Mouse (Mus musculus) layer of hippocampus, adult 8-10 months (tissue): ENCODE results near the gene Prex1. TPM values are rescaled to one million over a fixed set of nuclear protein-coding genes. Genes with fewer than 3 reads are reported as not detected.

ENCODE experiments used
- DNase-seq, 2 experiments: peaks; one replicate each; pipeline ENCODE4 v3.0.0; 2022; ENCODE audit warnings: low spot score in 2 of 2
- total RNA-seq, 4 experiments: library from RNA; stranded (reverse); gene quantifications; 2 replicates each; pipeline ENCODE4 v1.2.4; 2022

The Prex1 gene
- total RNA-seq, 4 experiments from 2014 or later: 67.2 to 81.3 (median 74.2) TPM

DNA sequence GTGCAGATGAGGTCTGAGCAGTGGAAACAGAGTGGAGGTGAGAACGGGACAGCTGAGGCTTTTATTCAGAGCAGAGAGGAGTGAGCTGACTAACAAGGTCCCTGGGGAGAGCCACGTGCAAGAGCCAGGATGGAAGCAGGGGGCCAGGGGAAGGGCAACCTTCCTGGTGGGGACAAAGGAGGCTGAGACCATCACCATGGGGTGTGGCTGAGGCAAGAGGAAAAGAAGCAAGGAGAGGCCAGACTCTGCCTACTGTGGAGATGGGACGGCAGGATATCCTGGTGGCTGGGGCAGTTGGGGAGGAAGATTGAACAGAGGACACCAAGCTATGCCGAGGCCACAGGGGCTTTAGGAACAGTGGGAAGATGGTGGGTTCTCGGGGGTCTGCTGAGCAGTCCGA lies 26.7 kb downstream of the Prex1 start:
- DNase-seq: no peak

DNA sequence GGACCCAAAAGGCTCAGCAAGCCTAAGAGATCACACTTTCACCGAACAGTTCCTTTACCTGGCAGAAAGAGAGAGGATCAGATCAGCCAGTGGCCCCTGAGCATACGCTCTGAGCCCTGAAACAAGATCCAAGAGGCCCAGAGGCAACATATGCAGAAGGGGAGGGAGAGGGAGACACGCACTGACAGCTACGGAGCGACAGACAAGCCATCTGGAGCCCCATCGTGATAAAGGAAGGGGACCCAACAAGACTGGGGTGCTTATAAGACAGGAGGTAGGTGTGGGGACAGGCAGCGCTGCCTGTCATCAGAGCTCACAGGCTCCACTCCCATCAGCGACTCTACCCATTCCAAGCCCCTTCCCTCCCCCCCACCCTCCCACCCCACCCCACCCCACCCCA lies 27.8 kb downstream of the Prex1 start:
- DNase-seq: no peak

DNA sequence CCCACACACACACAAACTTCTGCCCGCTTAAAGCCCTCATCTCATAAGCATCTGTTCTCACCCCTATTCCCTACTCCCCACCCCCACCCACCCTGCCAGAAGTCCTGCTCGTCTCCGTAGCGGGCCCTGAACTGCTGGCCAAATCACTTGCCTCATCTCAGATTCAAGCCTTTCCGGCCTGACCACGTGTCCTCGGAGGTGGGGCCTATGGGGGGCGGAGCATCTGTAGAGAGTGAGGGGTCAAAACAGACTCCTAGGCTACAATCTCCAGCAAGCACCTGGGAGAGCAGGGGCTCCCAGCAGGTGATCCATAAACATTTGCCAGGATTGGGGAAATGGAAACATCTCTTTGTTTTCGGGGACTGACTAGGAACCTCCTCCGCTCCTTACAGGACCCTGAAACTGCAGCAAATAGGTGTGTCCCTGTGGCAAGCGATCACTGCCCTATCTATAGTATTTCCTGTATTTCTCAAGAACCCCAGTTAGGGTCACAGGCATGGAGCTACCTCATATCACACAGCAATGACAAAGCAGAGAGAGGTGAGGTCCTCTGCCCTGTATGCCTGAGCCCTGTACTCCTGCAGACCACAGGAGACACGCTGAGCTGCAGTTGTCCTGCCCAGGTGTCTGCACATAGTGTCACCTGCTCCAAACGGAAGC lies 29.6 kb downstream of the Prex1 start:
- no peak for DNase-seq

DNA sequence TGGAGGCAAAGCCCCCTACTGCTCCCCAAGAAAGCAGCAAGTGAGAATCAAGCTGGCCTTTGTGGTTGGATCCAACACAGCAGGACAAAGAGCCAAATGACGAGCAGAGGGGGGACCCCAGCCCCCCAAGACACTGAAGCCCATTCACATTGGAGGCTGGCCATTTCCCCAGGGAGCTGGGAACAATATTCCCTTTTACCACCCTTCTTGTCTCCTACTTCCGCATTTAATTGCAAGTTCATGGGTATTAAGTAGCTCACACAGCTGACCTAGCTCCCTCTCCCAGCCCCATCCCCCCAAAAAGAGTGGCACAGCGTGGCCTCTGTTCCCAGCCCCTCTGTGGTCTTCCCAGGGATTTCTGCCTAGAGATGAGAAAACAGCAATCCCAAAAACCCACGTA lies 30.8 kb downstream of the Prex1 start:
- DNase-seq: no peak

DNA sequence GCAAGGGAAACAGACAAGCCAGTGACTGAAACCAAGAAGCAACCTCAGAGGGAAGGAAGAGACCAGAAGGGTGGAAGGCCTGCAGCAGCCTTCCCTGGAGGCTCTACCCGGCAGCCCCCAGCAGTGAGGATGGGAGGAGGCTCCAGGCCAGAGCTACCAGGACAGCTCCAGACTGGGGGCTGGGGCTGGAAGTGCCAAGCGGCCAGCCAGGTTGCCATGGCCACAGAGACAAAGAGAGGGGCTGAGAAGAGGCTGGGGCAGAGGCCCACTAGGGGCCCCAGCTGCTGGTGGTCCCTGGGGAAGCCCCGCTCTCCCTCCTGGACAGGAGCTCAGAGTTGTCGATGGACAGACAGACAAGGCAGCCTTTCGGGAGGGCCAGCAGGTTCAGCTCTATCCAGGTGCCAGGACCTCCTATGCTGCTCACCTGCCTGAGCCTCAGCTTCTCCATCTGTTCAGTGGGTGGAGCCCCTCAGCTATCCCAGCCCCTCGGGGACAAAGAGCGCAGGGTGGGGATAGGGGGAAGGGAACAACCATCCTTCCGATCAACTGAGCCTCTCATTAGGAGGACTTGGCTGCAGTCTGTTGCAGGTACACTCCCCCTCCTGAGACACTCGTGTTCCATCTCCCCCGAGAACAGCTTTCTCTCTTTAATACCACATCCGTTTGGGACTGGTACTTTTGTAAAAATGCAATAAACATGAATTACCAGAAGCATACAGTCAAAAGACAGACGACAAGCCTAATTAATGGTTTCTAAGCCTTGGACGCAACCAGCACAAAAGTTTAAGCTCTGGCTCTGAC lies 34.5 kb downstream of the Prex1 start:
- DNase-seq: no peak

DNA sequence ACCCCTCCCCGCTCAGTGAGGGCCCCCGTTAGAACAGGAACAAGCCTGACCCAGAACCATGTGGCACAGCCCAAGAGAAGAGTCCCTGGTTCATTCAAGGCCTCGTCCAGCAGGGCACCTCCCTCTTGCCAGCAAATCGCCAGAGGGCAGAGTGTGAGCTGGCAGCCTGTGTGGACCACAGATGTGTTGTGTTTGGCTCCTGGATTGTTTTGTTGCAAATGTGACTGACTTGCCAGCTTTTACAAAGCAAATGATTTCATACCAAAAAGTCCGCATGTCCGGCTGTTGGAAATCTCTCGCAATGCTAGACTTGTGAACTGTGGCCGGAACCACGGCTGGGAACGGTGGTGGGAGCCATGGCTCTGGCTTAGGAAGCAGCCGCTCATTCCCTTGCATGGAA lies 36.7 kb downstream of the Prex1 start:
- DNase-seq: no peak

DNA sequence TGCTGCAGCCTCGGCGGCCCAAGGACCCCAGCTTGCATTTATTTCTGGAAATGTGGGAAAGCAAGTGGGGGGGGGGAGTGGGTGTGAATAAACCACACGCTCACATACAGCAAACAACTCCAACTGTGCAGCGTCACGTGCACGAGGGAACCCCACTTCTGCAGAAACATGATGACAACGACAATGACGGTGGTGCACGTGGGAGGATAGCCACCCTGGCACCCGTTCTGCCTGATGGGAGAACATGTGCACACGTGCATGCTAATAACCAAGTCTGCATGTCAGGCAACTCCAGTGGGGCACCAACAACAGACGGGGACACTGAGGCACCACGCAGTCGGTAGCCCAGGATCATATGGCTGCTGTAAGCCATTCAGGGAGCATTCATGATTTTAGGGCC lies 37.1 kb downstream of the Prex1 start:
- no peak for DNase-seq

DNA sequence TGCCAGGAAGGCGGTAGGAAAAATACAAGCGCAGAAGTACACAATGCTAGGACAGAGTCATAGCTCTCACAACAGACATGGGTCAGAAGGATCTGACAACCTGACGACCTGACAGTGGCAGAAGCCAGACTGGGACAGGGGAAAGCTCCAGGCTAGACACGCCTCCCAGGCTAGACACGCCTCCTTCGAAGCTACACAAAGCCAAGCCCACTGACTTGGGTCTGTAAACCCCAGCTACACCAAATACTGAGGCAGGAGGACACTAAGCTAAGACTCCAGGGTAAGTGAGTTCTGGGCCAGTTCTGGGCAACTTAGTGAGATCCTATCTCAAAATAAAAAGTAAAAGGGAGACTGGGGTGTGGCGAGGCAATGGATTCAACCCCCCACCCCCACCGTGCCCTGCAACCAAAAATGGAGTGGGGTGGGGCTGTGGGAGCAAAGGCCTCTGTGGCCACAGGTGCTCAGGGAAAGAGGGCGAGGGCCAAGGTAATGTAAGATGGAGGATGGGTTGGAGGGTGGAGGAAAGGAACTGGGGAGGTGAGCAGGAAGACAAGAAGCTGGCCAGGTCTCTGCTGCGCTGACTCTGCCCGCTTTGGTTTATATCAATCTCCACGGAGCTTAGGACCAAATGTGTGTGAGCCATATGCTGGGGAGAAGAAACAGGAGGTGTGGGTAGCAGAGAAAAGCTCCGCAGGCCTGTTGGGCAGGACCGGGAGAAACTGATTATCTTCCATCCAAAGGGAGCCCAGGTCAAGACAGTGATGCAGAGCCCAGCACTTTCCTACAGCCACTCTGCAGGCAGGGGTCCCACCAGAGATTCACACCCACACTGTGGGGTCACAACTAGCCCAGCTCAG lies 37.8 kb downstream of the Prex1 start:
- no peak for DNase-seq

DNA sequence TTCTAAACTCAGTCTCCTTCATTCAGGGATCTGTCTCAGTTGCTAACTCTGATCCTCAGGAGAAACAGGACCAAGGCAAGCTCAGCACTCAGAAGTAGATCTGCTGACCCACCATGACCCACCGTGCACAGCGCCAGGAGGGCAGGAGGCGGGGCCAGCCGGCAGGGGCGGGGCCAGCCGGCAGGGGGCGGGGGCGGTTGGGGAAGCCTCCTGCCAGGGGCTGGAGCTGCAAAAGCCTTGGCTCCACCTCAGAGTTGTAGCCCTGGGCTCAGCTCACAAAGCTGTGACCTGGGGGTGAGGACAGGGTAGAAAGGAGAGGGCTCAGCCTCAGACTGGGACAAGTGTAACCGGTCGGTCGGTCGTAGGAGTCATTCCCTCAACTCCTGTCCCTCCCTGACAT lies 38.9 kb downstream of the Prex1 start:
- no peak for DNase-seq

DNA sequence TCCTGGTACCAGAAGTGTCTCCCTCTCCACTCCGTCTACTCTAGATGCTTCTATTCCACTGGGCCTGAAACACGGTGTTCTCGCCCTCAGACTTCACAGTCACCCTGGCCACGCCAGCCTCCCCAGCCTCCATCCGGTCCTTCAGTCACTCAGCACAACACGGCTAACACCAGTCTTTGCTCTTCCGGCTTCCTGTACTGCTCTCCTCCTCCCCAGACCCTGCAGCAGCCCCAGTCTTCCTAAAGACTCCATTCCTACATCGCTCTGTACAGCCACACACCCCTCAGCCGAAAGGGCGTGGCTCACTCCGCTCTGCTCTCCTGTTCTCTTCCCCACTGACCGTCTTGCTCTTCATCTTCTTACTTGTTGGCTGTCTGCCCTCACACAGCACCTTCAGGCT lies 39.7 kb downstream of the Prex1 start:
- no peak for DNase-seq

DNA sequence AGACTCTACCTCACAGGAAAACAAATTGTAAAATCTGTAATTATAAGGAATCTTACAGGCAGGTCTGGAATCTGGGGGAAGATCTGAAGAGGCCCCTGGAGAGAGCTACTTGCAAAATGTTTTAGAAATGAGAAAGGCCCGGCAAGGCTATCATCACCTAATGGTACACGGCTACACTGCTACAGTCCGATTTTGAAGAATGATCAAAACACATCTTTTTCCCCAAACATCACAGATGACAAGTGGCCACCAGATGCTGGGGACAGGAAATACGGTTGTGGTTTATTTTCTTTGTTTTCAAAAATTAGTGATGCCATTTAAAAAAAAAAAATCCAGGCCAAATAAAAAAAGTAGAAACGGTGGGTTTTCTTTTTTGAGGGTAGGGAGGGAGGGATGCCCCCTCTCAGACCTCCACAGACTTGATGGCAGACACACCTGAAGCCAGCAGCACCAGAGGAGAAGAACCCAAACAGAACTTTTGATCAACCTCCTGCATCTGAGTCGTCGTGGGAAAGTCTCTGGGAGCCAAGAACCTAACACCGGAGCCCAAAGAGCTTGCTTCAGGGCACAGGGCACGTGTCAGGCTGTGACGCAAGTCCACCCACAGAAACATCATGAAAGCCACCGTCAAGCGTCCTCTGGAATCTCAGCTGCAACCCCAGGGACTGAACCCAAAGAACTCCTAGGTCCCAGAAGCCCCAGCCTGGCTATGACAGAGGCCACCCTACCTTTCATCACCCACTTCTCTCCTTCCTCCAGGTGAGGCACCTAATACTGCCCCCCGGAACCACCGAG lies 41.3 kb downstream of the Prex1 start:
- DNase-seq: no peak

DNA sequence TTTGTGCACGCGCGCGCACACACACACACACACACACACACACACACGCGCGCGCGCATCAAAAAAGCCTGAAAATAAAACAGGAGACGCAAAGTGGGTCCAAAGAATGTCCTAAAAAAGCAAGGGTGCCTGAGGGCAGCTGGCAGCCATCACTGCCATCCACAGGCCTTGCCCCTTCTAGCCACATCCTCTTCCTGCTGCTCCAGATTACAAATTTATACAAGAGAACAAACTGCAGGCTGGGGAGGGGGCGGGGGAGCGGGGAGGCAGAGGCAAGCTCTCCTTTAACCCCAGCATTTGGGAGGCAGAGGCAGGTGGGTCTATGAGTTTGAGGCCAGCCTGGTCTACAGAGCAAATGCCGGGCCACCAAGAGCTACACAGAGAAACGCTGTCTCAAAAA lies 42.0 kb downstream of the Prex1 start:
- no peak for DNase-seq

DNA sequence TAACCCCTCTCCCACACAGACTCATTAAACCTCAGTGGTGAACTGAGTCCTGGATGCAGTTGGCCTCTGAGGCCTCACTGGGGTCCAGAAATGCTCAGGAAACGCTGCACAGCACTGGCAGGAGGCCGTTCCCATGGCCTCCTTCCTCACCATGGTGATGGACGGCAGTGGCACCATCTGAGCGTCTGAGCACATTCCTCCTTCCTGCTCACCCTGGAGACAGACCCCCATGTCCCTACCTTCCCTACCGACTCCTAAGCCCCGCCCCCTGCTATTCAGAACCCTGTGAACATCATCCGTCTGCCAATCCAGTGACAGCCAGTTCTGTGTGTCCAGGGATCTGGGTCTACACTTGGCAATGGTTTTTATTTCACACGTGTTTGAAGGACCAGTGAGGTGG lies 42.6 kb downstream of the Prex1 start:
- no peak for DNase-seq

DNA sequence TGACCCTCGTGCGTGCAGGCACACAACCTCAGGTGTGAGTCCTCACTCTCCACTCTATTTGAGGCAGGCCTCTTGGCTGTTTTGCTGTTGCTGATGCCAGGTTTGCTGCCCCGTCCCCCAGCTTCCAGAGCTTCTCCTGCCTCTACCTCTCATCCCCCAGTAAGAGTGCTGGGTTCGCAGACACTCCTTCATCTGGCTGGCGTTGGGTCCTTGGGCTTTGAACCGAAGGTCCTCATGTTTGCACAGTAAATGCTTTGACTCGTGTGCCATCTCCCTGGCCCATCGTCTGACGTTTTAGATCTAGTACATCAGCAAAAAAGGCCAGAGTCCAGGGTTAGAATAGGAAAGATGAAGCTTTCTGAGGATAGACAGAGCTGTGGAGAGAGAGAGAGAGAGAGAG lies 43.7 kb downstream of the Prex1 start:
- no peak for DNase-seq

DNA sequence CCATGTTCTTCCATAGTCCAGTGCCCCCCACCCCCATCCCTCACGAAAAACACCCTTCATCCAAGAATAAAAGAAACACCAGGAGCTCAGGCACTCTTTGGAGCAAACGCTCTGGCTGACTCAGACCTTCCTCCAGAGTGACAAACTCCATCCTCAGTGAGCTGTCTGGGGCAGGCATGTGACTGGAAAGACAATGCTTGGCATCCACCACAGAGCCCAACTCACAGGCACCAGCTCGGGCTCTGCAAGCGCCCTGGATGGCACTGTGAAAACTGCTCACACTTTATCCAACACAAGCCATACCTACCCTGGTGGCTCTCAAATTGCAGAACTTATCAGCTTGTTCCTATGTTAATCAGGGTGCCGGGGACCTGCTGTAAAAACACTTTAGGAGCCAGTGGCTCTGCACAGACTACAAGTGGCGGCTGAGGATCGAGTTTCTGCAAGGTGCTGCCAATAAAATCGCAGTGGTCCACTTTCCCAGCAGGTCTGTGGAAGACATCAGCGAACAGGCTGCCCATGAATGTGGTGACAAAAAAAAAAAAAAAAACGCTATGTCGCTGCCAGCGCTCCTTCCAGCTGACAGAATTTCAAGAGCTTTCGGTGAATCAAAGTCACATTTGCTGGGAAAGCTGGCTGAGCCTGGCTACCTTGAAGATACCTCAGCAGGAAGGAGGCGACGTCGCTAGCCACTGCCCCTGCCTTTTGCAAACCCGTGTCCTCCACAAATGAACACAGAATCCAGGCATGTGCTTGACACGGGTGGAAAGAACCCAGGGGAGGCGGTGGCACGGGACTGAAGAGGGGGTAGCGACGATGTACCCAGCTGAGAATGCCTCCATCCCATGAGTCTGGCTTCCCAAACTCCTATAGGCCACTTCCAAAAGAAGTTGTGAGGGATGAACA lies 45.6 kb downstream of the Prex1 start:
- DNase-seq: no peak

DNA sequence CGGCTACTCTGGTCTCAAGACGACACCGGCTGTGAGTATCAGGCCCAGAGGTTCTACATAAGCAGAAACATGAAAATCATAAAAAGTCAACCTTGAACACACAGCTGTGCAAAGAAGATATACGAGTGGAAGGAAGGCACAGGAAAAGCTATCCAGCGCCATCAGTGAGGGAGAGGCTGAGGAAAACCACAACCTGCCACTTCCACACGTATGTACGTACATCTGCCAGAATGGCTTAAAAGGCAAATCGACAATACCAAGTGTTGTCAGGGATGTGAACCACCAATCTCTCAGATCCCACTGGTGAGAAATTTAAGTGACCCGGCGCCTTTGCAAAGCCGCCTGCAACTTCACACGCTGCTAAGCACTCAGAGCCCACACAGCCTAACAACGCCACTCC lies 47.5 kb downstream of the Prex1 start:
- no peak for DNase-seq

DNA sequence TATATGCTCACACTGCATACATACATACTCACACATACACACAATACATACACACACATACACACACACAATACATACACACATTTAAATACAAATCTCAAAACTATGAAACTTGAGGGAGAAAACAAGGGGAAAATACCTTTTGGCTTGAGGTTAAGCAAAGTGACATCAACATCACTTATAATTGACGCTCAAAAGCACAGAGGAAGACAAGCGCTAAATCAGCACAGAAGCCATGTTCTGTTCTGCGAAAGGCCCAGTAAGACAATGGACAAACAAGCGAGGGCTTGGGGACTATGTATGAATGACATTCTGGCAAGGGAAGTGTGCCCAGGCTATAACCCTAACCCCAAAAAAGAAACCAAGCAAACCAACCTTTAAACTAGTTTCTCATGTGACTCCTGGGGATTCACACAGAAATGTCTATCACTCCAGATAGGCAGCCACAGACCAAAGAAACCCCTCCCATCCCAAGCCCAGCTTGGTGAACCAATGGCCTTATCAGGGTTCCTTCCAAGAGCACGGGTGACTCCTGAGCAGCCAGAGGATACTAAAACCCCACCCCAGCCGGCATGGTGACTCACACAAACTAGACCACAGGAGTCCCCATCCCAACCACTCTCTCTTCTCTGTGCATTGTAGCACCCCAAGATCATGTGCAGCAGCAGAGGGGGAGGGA lies 48.2 kb downstream of the Prex1 start:
- no peak for DNase-seq

DNA sequence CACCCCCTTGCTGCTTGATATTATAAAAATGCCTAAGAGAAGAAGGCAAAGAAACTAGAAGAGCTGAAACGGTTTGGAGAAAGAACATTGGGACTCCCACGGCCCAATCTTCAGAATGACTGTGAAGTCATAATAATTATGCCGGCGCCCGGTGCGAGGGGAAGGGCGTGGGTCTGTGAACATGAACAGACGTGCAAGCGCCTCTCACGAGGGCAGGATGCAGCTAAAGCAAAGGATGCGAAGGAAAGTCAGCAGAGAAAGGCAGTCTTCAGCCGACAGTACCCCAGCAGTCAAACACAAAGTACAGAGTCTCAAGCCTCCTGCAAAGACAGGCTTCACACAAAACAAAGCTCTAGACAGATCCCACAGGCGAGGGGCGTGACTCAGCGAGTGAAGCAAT lies 49.1 kb downstream of the Prex1 start:
- DNase-seq: no peak

DNA sequence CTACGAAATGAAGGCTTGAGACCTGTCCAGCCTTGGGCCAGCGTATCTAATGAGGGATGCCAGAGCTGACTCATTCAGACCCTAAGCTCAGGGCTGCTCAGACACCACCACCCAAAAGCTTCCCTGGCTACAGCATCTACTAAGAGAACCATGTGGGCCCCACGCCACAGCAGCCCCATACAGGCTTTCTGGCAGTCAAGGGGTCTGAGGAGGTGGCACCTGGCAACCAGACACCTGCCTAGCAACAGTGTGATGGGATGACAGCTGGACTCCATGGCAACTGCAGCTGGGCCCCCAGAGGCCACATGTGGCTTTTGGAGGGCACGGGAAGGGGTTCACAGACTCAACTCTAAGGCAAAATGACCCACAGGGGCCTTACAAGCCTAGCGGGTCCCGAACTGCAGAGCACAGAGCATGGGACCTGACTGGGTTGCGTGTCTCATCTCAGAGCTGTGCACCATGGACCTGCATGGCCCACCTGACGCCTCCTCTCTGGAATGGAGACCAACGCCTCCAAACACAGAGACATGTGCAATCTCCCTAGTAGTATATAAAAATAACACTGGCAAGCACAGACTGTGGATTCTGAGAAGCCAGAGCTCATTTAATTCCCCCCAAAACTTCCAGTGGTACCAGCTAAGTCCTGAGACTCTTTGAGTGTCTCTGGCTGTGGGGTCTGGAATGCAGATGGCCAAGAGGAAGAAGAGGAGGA lies 50.2 kb downstream of the Prex1 start:
- DNase-seq: no peak
